Mouse (Mus musculus): Measurements from ENCODE around the gene Tas2r108. TPM values are rescaled to one million over a fixed set of nuclear protein-coding genes. Genes with fewer than 3 reads are reported as not detected.

Gene Tas2r108
- total RNA-seq (2023), result not detected

DNA sequence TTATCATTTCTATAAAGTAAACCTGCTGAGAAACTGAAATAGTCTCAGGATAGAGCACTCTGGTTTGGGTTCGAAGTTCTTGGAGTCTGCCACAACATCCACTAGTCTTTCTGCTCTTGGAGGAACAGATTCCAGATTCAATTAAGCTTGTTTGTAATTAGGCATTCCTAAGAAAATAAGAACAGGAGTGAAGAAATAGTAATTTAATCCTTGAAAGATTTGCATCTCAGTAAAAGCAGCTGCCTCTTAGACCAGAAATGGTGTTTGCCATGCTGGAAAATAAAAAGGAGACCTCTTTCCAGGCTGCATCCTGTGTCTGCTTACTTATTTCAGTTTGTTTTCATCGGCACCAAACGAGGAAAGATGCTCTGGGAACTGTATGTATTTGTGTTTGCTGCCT is at the start of gene Tas2r108:
TSS of gene Tas2r108 (plus strand) at position 301 of the 400 bp plus-strand sequence.

DNA sequence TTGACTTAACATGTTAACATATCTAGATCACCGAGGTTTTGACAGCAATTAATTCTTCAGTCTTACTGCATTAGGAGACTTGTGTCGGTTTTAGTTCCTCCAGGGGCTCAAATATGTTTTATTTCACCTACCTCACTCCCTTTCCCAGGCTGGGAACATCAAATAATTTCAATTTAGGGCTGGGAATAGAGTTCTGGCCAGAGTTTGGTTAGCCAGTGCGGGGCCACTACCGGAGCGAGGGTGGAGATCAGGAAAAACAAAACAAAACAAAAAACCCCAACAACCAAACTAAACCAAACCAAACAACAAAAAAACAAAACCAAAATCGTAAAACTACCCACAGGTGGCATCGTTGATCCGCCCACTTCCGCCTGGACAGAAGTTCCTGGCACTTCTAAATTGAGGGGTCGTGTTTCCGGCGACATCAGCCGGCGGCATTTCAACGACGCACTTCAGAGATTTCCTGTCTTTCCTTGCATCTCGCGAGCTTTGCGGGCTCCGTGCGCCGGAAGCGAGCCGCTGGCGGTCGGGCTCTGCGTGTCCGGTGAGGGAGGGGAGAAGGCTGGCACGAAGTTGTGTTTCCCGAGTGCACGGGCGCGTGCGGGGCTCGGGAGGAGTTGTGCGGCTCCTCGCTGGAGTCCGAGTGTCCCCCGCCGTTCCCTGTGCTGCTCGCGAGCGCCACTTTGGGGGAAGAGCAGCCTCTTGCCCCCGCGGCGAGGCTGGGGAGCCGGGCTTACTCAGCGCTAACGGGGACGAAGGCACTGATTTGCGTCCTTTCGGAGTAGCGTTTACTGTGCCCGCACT is 22.2 kb upstream of the Tas2r108 start, which contains the start of gene Ssbp1:
TSS of gene Ssbp1 (plus strand) at position 437 of the 804 bp plus-strand sequence.

DNA sequence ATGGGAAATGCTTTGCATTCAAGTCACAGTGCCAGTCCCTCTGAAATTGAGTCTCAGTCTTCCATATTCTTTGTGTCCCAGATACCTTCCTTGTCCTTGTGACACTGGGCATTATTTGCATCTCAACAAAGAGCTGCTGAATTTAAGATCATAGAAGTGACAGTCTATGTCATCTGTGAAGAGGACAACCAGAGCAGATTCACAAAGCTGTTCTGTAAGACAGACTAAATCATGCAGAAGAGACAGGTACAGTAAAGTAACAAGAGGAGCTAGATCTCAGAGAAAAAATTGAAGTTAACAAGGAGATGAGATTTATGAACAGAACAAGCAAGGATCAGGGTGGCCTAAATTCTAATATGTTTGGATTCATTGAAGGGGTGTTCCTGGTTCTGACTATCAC is 2.4 kb upstream of the Tas2r108 start, which contains the start of gene Tas2r137:
TSS of gene Tas2r137 (plus strand) at position 301 of the 400 bp plus-strand sequence.

DNA sequence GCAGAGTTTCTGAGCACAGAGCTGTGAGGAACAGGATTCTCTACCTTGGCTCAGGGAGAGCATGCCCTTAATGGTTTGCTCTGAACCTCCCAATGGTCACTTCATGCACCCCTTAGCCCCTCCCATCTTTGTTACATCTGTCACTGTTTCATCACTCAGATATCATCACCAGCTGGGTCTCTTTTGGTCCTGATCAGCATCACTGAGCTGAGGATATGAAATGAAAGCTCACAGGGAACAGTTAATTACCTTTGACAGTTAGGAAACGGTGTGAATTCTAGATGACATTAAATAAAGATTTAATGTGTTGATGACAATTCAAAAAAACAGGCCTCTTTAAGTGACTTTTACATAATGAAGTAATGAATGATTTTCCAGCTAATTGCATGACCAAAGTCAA is 26.1 kb downstream of the Tas2r108 start, which contains the start of gene Prss37:
TSS of gene Prss37 (minus strand) at position 101 of the 400 bp plus-strand sequence.

Other genes starting within 250 kb of the Tas2r108 start
- gene Agk, start 168.4 kb upstream of the Tas2r108 start, total RNA-seq (2023), result 1 to 10 TPM; 7.1 to 8.1 TPM
- gene E330009J07Rik, start 57.4 kb upstream of the Tas2r108 start, total RNA-seq (2023), result 10 to 100 TPM; 15.4 to 15.9 TPM
- not detected for gene Wee2, start 54.4 kb upstream of the Tas2r108 start, total RNA-seq (2023)
- 10 to 100 TPM; 24.8 TPM for gene Ssbp1, start 22.2 kb upstream of the Tas2r108 start, total RNA-seq (2023)
- gene Tas2r137, start 2.3 kb upstream of the Tas2r108 start, total RNA-seq (2023), result not detected
- gene Prss37, start 26.0 kb downstream of the Tas2r108 start, total RNA-seq (2023), result not detected
- under 1 TPM; 0.22 to 0.31 TPM for gene Olfr461, start 61.5 kb downstream of the Tas2r108 start, total RNA-seq (2023)
- gene Olfr460, start 76.0 kb downstream of the Tas2r108 start, total RNA-seq (2023), result under 1 TPM in 1 of 2 experiments, not detected in 1; 0.33 TPM
- gene Clec5a, start 92.3 kb downstream of the Tas2r108 start, total RNA-seq (2023), result 100 to 1,000 TPM; 170 to 179 TPM
- gene Tas2r138, start 119.8 kb downstream of the Tas2r108 start, total RNA-seq (2023), result not detected
- 100 to 1,000 TPM; 120 to 138 TPM for gene Mgam, start 135.3 kb downstream of the Tas2r108 start, total RNA-seq (2023)